Mouse (Mus musculus): ENCODE results near the gene Gm12216. TPM values are rescaled to one million over a fixed set of nuclear protein-coding genes. Genes with fewer than 3 reads are reported as not detected.

Gene Gm12216
- polyA plus RNA-seq, 1 experiment = 1.6 TPM

- Histone ChIP-seq H3ac (ENCODE audit: control insufficient read depth, insufficient read length) (no peak overlapping the region), H3K79me2 (ENCODE audit: control insufficient read depth, insufficient read depth) (no peaks in the 10 kb centered on the region), H3K4me3 (no peak overlapping the region), H3K27me3 (ENCODE audit: control insufficient read depth, insufficient read depth, insufficient read length) (no peaks in the 10 kb centered on the region), H3K36me3 (ENCODE audit: control insufficient read depth, insufficient read depth) (no peaks in the 10 kb centered on the region), H3K4me2 (ENCODE audit: low read depth) (no peak overlapping the region)
- TF ChIP-seq MAX (IDR thresholded peaks at IDR 0.05; ENCODE audit: low read depth) = no peak
Measured at GRCm38 (mm10) chr11:53896935-53897334, 37.9 kb upstream of the Gm12216 start.

GRCm38 (mm10) chr11:53893451-53893850, 34.4 kb upstream of the Gm12216 start:
- Histone ChIP-seq H3K36me3 (ENCODE audit: control insufficient read depth, insufficient read depth) (no peaks in the 10 kb centered on the region), H3K4me2 (ENCODE audit: low read depth) (no peak overlapping the region), H3ac (ENCODE audit: control insufficient read depth, insufficient read length) (no peak overlapping the region), H3K27me3 (ENCODE audit: control insufficient read depth, insufficient read depth, insufficient read length) (no peaks in the 10 kb centered on the region), H3K79me2 (ENCODE audit: control insufficient read depth, insufficient read depth) (no peaks in the 10 kb centered on the region), H3K4me3 (no peak overlapping the region)
- TF ChIP-seq POLR2AphosphoS2 (IDR thresholded peaks at IDR 0.05; ENCODE audit: insufficient read length, low read depth) = no peak

- Histone ChIP-seq H3ac (ENCODE audit: control insufficient read depth, insufficient read length) (no peak overlapping the region), H3K4me3 (no peak overlapping the region), H3K4me2 (ENCODE audit: low read depth) (no peak overlapping the region), H3K36me3 (ENCODE audit: control insufficient read depth, insufficient read depth) (no peaks in the 10 kb centered on the region), H3K27me3 (ENCODE audit: control insufficient read depth, insufficient read depth, insufficient read length) (no peaks in the 10 kb centered on the region), H3K79me2 (ENCODE audit: control insufficient read depth, insufficient read depth) (no peaks in the 10 kb centered on the region)
- TF ChIP-seq MAX (IDR thresholded peaks at IDR 0.05; ENCODE audit: low read depth) (no peak), POLR2AphosphoS2 (IDR thresholded peaks at IDR 0.05; ENCODE audit: insufficient read length, low read depth) (no peak), MYOD1 (IDR thresholded peaks at IDR 0.05; ENCODE audit: control insufficient read depth in 1 of 3, insufficient read length in 2 of 3, low read depth in 2 of 3) (no peak), REST (IDR thresholded peaks at IDR 0.05; ENCODE audit: insufficient read depth, insufficient read length) (no peak), SRF (IDR thresholded peaks at IDR 0.05; ENCODE audit: control insufficient read depth, insufficient read length, low read depth) (no peak), TCF3 (IDR thresholded peaks at IDR 0.05; ENCODE audit: insufficient read length, low read depth) (no peak)
Measured at GRCm38 (mm10) chr11:53892716-53893416, 33.8 kb upstream of the Gm12216 start.

DNA sequence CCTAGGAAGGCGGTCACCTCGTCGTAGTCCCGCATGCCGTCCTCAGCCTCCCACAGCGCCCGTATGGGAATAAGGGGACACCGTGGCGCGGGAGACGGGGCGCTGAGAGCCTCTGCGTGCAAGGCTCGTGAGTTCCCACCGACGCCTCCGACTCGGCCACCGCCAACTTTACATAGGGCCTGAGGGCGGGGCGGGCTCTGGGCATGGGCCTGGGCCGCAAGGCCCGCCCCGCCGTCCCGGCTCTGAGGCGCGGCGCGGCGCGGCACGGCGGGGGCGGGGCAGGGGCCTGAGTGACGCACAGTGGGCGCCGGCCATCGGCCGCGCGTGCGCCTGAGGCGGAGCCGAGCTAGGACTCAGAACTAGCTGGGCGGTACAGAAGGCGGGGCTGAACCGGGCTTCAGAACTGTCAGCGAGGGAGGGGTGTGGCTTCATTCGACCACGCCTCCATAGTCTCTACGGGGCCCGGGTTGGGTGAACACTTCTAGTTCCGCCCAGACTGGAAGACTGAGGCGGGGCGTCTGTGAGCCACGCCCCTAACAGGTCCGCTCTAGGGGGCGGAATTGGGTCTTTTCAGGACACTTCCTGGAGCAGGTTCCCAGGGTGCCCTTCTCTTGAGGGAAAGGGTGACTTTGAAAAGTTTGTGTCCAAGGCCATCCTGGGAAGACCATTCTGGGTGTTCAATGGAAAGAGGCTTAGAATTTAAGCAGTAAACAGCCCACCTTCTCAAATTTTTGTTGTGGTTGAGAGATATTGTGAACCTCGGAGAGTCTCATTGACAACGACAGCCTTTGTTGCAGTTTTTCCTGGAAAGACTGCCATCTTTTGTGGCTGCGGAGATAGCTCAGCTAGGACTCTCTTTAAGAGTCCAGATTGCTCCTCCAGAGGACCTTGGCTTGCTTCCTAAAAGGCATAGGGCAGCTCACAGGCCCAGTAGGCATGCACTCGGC, 32.7 kb upstream of the Gm12216 start, which contains the start of gene Slc22a5:
Slc22a5 (minus strand) TSS at position 156 of the 947 bp plus-strand sequence.
- no peak for TF ChIP-seq USF1 (IDR thresholded peaks at IDR 0.05; ENCODE audit: low read depth)
- TF ChIP-seq MYOG (IDR thresholded peaks at IDR 0.05; ENCODE audit: control insufficient read depth in 1 of 3, insufficient read depth in 1 of 3, insufficient read length in 2 of 3, low read depth in 2 of 3) = no peak
- TF ChIP-seq POLR2AphosphoS2 (IDR thresholded peaks at IDR 0.05; ENCODE audit: insufficient read length, low read depth) = peak; percentile 73
- no peak for TF ChIP-seq CEBPB (IDR thresholded peaks at IDR 0.05; ENCODE audit: insufficient read depth, poor library complexity, severe bottlenecking)
- no peak for TF ChIP-seq REST (IDR thresholded peaks at IDR 0.05; ENCODE audit: insufficient read depth, insufficient read length)
- TF ChIP-seq TCF12 (IDR thresholded peaks at IDR 0.05; ENCODE audit: insufficient read depth, poor library complexity, severe bottlenecking) = no peak
- TF ChIP-seq TCF3 (IDR thresholded peaks at IDR 0.05; ENCODE audit: insufficient read length, low read depth) = no peak
- peak; percentile 86 for TF ChIP-seq POLR2A (IDR thresholded peaks at IDR 0.05; ENCODE audit: insufficient read length, low read depth)
- no peak for TF ChIP-seq E2F4 (IDR thresholded peaks at IDR 0.05; ENCODE audit: insufficient read depth)
- TF ChIP-seq MYOD1 (IDR thresholded peaks at IDR 0.05; ENCODE audit: control insufficient read depth in 1 of 3, insufficient read length in 2 of 3, low read depth in 2 of 3) = no peak
- H3K4me3 ChIP-seq = peak within 1 kb of the TSS; percentile 61
- no peaks in the 10 kb centered on the region for H3K36me3 ChIP-seq (ENCODE audit: control insufficient read depth, insufficient read depth)
- H3K79me2 ChIP-seq (ENCODE audit: control insufficient read depth, insufficient read depth) = no peaks in the 10 kb centered on the region
- H3ac ChIP-seq (ENCODE audit: control insufficient read depth, insufficient read length) = peak within 1 kb of the TSS; percentile 12
- peak within 1 kb of the TSS; percentile 90 for H3K4me2 ChIP-seq (ENCODE audit: low read depth)
- H3K27me3 ChIP-seq (ENCODE audit: control insufficient read depth, insufficient read depth, insufficient read length) = no peaks in the 10 kb centered on the region

DNA sequence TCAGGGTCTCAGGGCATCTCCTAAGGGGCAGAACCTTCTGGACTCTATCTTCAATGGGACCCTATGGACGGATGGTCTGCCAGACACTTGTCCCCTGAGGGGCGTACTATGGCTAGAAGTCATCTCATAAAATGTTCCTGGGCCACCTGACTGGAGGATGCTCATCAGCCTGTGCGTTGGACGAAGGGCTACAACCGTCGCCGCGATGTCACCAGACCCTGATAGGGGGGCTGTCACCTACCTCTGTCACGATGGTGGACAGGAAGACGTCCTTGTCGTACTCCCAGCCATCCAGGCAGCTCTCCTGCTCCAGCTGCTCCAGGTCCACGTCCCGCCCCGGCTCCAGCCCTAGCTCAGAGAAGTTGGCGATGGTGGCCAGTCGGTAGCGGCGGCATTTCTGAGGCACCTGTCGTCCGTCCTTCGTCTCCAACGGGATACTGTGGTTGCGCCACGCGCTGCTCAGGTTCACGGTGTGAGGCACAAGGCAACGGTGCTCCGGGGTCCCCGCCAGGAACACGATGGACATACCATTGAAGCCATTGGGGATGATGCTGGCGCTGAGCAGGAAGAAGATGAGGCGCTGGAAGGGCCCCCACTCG, 31.9 kb upstream of the Gm12216 start:
- Histone ChIP-seq H3ac (ENCODE audit: control insufficient read depth, insufficient read length) (peak overlapping the region; percentile 12), H3K36me3 (ENCODE audit: control insufficient read depth, insufficient read depth) (no peaks in the 10 kb centered on the region), H3K4me3 (peak overlapping the region; percentile 61), H3K27me3 (ENCODE audit: control insufficient read depth, insufficient read depth, insufficient read length) (no peaks in the 10 kb centered on the region), H3K4me2 (ENCODE audit: low read depth) (peak overlapping the region; percentile 90), H3K79me2 (ENCODE audit: control insufficient read depth, insufficient read depth) (no peaks in the 10 kb centered on the region)
- TF ChIP-seq TCF3 (IDR thresholded peaks at IDR 0.05; ENCODE audit: insufficient read length, low read depth) (no peak), USF1 (IDR thresholded peaks at IDR 0.05; ENCODE audit: low read depth) (no peak), CEBPB (IDR thresholded peaks at IDR 0.05; ENCODE audit: insufficient read depth, poor library complexity, severe bottlenecking) (no peak), E2F4 (IDR thresholded peaks at IDR 0.05; ENCODE audit: insufficient read depth) (no peak), POLR2AphosphoS2 (IDR thresholded peaks at IDR 0.05; ENCODE audit: insufficient read length, low read depth) (no peak), MYOD1 (IDR thresholded peaks at IDR 0.05; ENCODE audit: control insufficient read depth in 1 of 3, insufficient read length in 2 of 3, low read depth in 2 of 3) (no peak), SRF (IDR thresholded peaks at IDR 0.05; ENCODE audit: control insufficient read depth, insufficient read length, low read depth) (no peak), POLR2A (IDR thresholded peaks at IDR 0.05; ENCODE audit: insufficient read length, low read depth) (no peak), REST (IDR thresholded peaks at IDR 0.05; ENCODE audit: insufficient read depth, insufficient read length) (no peak), MAX (IDR thresholded peaks at IDR 0.05; ENCODE audit: low read depth) (no peak), TCF12 (IDR thresholded peaks at IDR 0.05; ENCODE audit: insufficient read depth, poor library complexity, severe bottlenecking) (no peak), MYOG (IDR thresholded peaks at IDR 0.05; ENCODE audit: control insufficient read depth in 1 of 3, insufficient read depth in 1 of 3, insufficient read length in 2 of 3, low read depth in 2 of 3) (no peak)

Measured in myocyte (in vitro differentiated cells).